Mouse (Mus musculus) liver, embryonic 15.5 days (tissue): ENCODE results near the gene Tprg. TPM values are rescaled to one million over a fixed set of nuclear protein-coding genes. Genes with fewer than 3 reads are reported as not detected.

Experiments used
- ATAC-seq: fragments of 200-750 bp; cut with Nextera tagmentation; 2 replicates; pipeline ENCODE4 v1.8.0; 2017; ENCODE audit warnings: moderate number of reproducible peaks, mild to moderate bottlenecking, moderate library complexity; ENCODE audit not compliant: insufficient read depth
- H3K27ac ChIP-seq: fragments of 300-500 bp; sonication (generic); replicated peaks from 2 replicates; pipeline ENCODE4 v1.5.1; 2015; ENCODE audit warnings: mild to moderate bottlenecking, inconsistent platforms
- H3K27me3 ChIP-seq: fragments of 300-500 bp; sonication (generic); 2 replicates; pipeline ENCODE4 v1.6.1; 2015; ENCODE audit warnings: mild to moderate bottlenecking, inconsistent platforms
- H3K36me3 ChIP-seq: fragments of 300-500 bp; sonication (generic); replicated peaks from 2 replicates; pipeline ENCODE4 v1.6.1; 2015; ENCODE audit warnings: moderate library complexity, mild to moderate bottlenecking, inconsistent platforms
- H3K4me1 ChIP-seq: fragments of 300-500 bp; sonication (generic); replicated peaks from 2 replicates; pipeline ENCODE4 v1.6.1; 2015; ENCODE audit warnings: inconsistent platforms
- H3K4me2 ChIP-seq: fragments of 300-500 bp; sonication (generic); 2 replicates; pipeline ENCODE4 v1.6.1; 2015; ENCODE audit warnings: moderate library complexity, mild to moderate bottlenecking, inconsistent platforms
- H3K4me3 ChIP-seq: fragments of 300-500 bp; sonication (generic); replicated peaks from 2 replicates; pipeline ENCODE4 v1.5.1; 2015; ENCODE audit warnings: mild to moderate bottlenecking, inconsistent platforms
- H3K9ac ChIP-seq: fragments of 300-500 bp; sonication (generic); 2 replicates; pipeline ENCODE4 v1.6.1; 2015; ENCODE audit warnings: moderate library complexity, mild to moderate bottlenecking, inconsistent platforms
- H3K9me3 ChIP-seq: fragments of 300-500 bp; sonication (generic); replicated peaks from 2 replicates; pipeline ENCODE4 v1.6.1; 2016; ENCODE audit warnings: inconsistent platforms
- WGBS: fragments of 180-500 bp; shearing (Covaris S2); methylation state at CpG from one replicate; pipeline ENCODE4 v1.1.7; 2015; ENCODE audit warnings: mixed read lengths; ENCODE audit not compliant: insufficient replicate concordance; 5-methylcytosine and 5-hydroxymethylcytosine counted together
- polyA plus RNA-seq: library from polyadenylated mRNA; unstranded; fragments of >200 nt; fragmentation: Nextera tagmentation; extraction: Ambion mirVana; gene quantifications from 2 replicates; pipeline ENCODE4 v1.2.1, GENCODE M21; 2015

The Tprg gene
- polyA plus RNA-seq, 1 experiment from 2014 or later = not detected

- no peaks in the 10 kb centered on the region for H3K36me3 ChIP-seq
- H3K9ac ChIP-seq = no peak overlapping the region
- 63% methylated on average over 10 of the region's 10 CpGs for WGBS
- no peak overlapping the region for H3K4me3 ChIP-seq
- no peak for ATAC-seq
- H3K27ac ChIP-seq = no peak overlapping the region
- no peaks in the 10 kb centered on the region for H3K9me3 ChIP-seq
- H3K4me2 ChIP-seq = no peak overlapping the region
- no peaks in the 10 kb centered on the region for H3K27me3 ChIP-seq
- no peaks in the 10 kb centered on the region for H3K4me1 ChIP-seq
Measured at GRCm38 (mm10) chr16:25333279-25334219, 46.9 kb downstream of the Tprg start.

GRCm38 (mm10) chr16:25335058-25335703 lies 48.6 kb downstream of the Tprg start:
- Histone ChIP-seq H3K4me2 (no peak overlapping the region), H3K36me3 (no peaks in the 10 kb centered on the region), H3K27ac (no peak overlapping the region), H3K9me3 (no peaks in the 10 kb centered on the region), H3K4me1 (no peaks in the 10 kb centered on the region), H3K27me3 (no peaks in the 10 kb centered on the region), H3K4me3 (no peak overlapping the region), H3K9ac (no peak overlapping the region)
- ATAC-seq = no peak
- 37% methylated on average over 4 of the region's 4 CpGs for WGBS

- WGBS = 5% methylated on average over 3 of the region's 3 CpGs
- Histone ChIP-seq H3K27ac (no peak overlapping the region), H3K27me3 (no peaks in the 10 kb centered on the region), H3K4me2 (no peak overlapping the region), H3K9ac (no peak overlapping the region), H3K9me3 (no peaks in the 10 kb centered on the region), H3K4me3 (no peak overlapping the region), H3K36me3 (no peaks in the 10 kb centered on the region), H3K4me1 (no peaks in the 10 kb centered on the region)
- ATAC-seq = no peak
Measured at GRCm38 (mm10) chr16:25349626-25350025, 63.0 kb downstream of the Tprg start.

- 75% methylated on average over 7 of the region's 7 CpGs for WGBS
- H3K9ac ChIP-seq = no peak overlapping the region
- H3K4me2 ChIP-seq = no peak overlapping the region
- H3K27me3 ChIP-seq = no peaks in the 10 kb centered on the region
- H3K36me3 ChIP-seq = no peaks in the 10 kb centered on the region
- no peak overlapping the region for H3K27ac ChIP-seq
- H3K9me3 ChIP-seq = no peaks in the 10 kb centered on the region
- no peaks in the 10 kb centered on the region for H3K4me1 ChIP-seq
- ATAC-seq = no peak
- H3K4me3 ChIP-seq = no peak overlapping the region
Measured at GRCm38 (mm10) chr16:25367834-25368233, 81.2 kb downstream of the Tprg start.

GRCm38 (mm10) chr16:25369984-25370412 lies 83.4 kb downstream of the Tprg start:
- no peak overlapping the region for H3K9ac ChIP-seq
- no peak overlapping the region for H3K27ac ChIP-seq
- no peak for ATAC-seq
- no peaks in the 10 kb centered on the region for H3K4me1 ChIP-seq
- no peaks in the 10 kb centered on the region for H3K9me3 ChIP-seq
- H3K4me2 ChIP-seq = no peak overlapping the region
- 33% methylated on average over 5 of the region's 5 CpGs for WGBS
- H3K4me3 ChIP-seq = no peak overlapping the region
- H3K36me3 ChIP-seq = no peaks in the 10 kb centered on the region
- H3K27me3 ChIP-seq = no peaks in the 10 kb centered on the region

GRCm38 (mm10) chr16:25374121-25374520 lies 87.5 kb downstream of the Tprg start:
- WGBS = 55% methylated on average over 4 of the region's 4 CpGs
- Histone ChIP-seq H3K4me2 (no peak overlapping the region), H3K36me3 (no peaks in the 10 kb centered on the region), H3K4me1 (no peaks in the 10 kb centered on the region), H3K27me3 (no peaks in the 10 kb centered on the region), H3K9ac (no peak overlapping the region), H3K9me3 (no peaks in the 10 kb centered on the region), H3K27ac (no peak overlapping the region), H3K4me3 (no peak overlapping the region)
- ATAC-seq = no peak

- Histone ChIP-seq H3K36me3 (no peaks in the 10 kb centered on the region), H3K4me2 (no peak overlapping the region), H3K4me1 (no peaks in the 10 kb centered on the region), H3K27ac (no peak overlapping the region), H3K27me3 (no peaks in the 10 kb centered on the region), H3K9ac (no peak overlapping the region), H3K9me3 (no peaks in the 10 kb centered on the region), H3K4me3 (no peak overlapping the region)
- ATAC-seq = no peak
- WGBS = 60% methylated on average over 5 of the region's 5 CpGs
Measured at GRCm38 (mm10) chr16:25374775-25375174, 88.2 kb downstream of the Tprg start.

GRCm38 (mm10) chr16:25376720-25377373 lies 90.2 kb downstream of the Tprg start:
- H3K36me3 ChIP-seq = no peaks in the 10 kb centered on the region
- no peaks in the 10 kb centered on the region for H3K27me3 ChIP-seq
- no peak overlapping the region for H3K27ac ChIP-seq
- no peaks in the 10 kb centered on the region for H3K4me1 ChIP-seq
- WGBS = 24% methylated on average over 14 of the region's 14 CpGs
- H3K4me2 ChIP-seq = no peak overlapping the region
- no peak for ATAC-seq
- H3K9me3 ChIP-seq = no peaks in the 10 kb centered on the region
- H3K9ac ChIP-seq = no peak overlapping the region
- no peak overlapping the region for H3K4me3 ChIP-seq

GRCm38 (mm10) chr16:25377695-25378094 lies 91.1 kb downstream of the Tprg start:
- WGBS = 58% methylated on average over 4 of the region's 4 CpGs
- H3K36me3 ChIP-seq = no peaks in the 10 kb centered on the region
- no peak overlapping the region for H3K9ac ChIP-seq
- no peaks in the 10 kb centered on the region for H3K27me3 ChIP-seq
- no peaks in the 10 kb centered on the region for H3K4me1 ChIP-seq
- no peak overlapping the region for H3K27ac ChIP-seq
- H3K4me2 ChIP-seq = no peak overlapping the region
- no peak overlapping the region for H3K4me3 ChIP-seq
- H3K9me3 ChIP-seq = no peaks in the 10 kb centered on the region
- no peak for ATAC-seq

- ATAC-seq = no peak
- Histone ChIP-seq H3K4me1 (no peaks in the 10 kb centered on the region), H3K27ac (no peak overlapping the region), H3K36me3 (no peaks in the 10 kb centered on the region), H3K9me3 (no peaks in the 10 kb centered on the region), H3K4me3 (no peak overlapping the region), H3K27me3 (no peaks in the 10 kb centered on the region), H3K9ac (no peak overlapping the region), H3K4me2 (no peak overlapping the region)
- 50% methylated on average over 6 of the region's 6 CpGs for WGBS
Measured at GRCm38 (mm10) chr16:25385498-25386192, 99.0 kb downstream of the Tprg start.

GRCm38 (mm10) chr16:25394676-25395075 lies 108.1 kb downstream of the Tprg start:
- ATAC-seq = no peak
- no peaks in the 10 kb centered on the region for H3K27me3 ChIP-seq
- no peak overlapping the region for H3K9ac ChIP-seq
- 67% methylated on average over 1 of the region's 1 CpGs for WGBS
- H3K4me2 ChIP-seq = no peak overlapping the region
- H3K4me3 ChIP-seq = no peak overlapping the region
- no peaks in the 10 kb centered on the region for H3K9me3 ChIP-seq
- H3K27ac ChIP-seq = no peak overlapping the region
- no peaks in the 10 kb centered on the region for H3K4me1 ChIP-seq
- no peaks in the 10 kb centered on the region for H3K36me3 ChIP-seq
